Mouse (Mus musculus): ENCODE measurements at regions not wholly inside any gene's neighbourhood (a gene's known extent, or its start where the extent isn't known, plus 50 kb on each side); places are given as distances from the start of the nearest gene placed in this dataset.

DNA sequence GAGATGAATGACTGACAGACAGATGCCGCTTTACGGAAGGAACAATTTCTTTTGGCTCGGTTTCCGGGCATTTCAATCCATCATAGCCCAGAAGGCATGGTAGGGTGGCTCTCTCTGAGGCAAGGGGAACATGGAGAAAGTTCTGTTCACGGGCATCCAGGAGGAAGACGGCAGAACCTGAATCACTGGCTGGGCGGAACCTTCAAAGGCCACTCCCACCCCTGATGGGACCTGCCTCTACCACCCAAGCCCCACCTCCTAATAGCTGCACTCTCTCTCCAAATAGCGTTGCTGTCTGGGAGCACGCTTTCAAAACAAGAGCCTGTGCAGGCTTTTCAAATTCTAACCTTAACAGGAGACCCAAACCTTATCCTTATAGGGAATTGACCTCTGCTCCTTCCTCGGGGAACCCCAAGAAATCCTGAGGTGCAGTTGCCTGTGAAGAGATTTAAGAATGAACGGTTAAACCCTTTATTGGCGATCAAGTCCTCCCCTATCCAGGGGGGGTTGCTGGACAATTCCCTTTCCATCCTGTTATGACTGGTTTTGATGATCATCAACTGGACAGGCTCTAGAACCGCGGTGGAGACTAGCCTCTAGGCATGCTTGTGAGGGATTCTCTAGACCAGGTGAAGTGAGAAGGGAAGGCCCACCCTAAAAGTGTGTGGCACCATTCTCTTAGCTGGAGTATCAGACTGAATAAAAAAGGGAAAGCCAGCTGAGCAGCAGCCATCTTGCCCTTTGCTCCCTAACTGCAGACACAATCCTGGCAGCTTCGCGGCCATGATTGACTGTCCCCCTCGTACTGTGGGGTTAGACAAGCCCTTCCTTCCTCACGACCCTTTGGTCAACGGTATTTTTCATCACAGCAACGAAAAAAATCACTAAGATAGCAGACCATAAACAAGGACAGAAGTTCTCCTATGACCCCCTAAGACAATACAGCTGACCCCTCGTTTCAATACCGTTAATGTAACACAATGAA, 184.5 kb upstream of the Dyrk2 start:
- peak; percentile 58 for DNase-seq (ENCODE audit: low spot score)

DNA sequence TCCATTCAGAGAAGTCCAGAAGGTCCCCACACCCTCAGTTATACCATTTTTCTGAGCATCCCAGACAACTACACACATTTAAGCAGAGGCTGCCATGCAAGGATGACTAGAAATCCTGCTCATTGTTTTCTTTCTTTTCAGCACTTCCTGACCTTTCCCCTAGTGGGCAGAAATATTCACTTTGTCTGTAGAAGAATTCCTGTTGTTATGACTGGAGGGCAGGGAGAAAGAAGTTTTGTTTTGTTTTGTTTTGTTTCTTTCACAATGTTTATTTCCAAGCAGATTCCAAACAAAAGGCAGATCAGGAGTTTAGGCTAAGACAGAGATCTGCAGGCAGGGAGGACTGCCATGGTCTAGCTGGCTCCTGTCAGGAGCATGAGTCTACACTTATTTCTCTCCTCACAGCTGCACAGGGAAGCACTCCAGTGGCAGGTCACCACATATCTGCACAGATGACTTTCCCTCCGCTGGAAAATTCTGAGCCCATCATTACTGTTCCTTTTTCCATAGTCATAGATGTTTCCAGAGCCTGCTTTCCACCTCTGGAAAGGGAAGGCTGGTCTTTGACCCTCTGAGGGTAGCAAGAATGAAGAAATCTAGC, 182.5 kb upstream of the Dyrk2 start:
- peak; percentile 91 for DNase-seq (ENCODE audit: low spot score)

DNA sequence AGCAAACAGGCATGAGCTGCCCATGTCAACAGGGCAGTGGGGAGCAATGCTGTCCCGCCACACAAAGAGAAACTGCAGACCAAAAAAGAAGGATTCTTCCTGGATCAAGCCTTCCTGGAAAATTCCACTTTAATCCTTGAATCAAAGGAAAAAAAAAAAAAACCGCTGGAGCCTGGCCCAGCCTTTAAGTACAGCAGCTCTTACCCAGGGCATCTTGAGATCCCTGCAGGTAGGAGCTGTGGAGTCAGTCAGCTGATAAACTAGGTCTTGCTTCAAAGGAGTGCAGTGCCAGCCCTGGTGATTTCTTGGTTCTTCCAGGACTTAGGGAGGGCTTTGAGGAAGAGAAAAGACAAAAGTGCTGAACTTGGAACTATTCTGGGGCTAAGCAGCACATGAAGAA, 181.6 kb upstream of the Dyrk2 start:
- no peak for DNase-seq (ENCODE audit: low spot score)

DNA sequence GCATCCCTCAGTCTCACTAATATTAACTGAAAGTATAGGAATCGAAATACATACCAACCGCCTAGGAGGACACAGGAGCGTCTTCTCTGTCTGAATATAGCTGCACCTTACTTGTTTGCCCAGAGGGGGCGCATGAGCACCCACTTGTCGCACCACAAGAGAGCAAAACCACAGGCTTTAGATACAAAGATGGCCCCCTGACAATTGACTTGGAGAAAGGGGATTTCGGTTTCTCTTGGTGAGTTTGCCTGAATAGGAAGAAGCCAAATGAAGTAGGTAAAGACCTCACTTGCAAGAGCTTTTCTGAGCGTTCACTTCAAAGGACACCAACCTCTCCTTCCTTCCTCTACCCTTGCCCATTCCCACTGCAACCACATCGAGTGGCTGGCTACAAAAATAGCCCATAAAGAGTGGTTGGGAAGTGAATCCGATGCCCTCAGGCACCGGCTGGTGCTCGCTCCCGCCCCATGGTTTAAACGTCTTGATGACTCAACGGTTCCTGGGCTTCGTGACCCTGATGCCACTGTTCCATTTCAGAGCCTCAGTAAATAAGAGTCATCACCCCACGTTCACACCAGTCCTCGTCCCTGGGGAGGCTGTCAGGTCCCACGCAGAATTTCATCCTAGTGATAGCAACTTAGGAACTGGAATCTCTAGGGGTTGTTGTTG, 180.1 kb upstream of the Dyrk2 start:
- no peak for DNase-seq (ENCODE audit: low spot score)

DNA sequence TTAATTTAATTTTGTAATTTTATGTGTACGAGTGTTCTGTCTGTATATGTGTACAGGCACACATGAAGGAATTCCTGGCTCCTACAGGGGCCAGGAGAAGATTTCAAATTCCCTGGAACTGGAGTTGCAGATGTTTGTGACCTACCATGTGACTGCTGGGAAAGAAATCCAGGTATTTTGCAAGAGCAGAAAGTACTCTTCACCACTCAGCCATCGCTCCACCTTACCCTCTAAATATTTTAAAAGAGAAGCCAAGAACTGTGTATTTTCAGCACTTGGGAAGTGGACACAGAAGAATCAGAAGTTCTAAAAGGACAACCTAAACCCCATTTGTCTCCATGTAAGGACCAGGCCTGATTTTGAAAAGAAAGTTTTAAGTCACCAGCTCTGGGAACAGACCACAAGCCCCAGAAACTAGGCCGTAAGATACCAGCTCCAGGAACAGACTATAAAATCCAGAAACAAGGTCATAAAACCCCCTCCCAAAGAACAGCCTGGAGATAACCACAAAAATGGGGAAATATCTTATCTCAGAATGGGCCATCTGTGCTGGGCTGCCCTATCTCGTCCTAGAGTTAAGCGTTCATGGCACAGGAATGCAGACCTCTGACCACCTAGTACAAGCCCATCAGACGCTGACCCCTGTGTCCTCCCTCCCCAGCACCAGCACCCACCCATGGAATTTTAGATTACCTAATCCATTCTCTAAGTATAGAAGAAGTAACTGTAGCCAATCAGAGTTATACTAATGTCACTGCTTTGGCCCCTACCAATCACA, 178.8 kb upstream of the Dyrk2 start:
- DNase-seq (ENCODE audit: low spot score) = no peak

DNA sequence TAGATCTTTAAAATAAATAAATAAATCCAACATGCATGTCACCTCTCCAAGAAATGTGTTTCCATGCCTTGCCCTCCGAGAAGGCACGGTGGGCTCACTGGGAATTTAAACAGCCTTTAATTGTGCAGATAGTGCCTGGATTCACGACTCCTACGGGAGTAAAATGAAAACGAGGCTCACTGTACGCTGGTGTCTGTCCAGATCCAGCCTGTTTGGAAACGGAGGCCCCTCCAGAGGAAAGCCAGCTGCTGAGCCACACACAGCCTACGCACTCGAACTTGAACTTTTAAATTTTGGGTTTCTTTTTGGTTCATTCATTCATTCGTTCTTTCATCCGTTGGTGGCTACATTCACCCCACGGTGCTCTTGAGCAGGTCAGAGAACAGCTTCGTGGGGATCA, 175.1 kb upstream of the Dyrk2 start:
- DNase-seq (ENCODE audit: low spot score) = no peak

DNA sequence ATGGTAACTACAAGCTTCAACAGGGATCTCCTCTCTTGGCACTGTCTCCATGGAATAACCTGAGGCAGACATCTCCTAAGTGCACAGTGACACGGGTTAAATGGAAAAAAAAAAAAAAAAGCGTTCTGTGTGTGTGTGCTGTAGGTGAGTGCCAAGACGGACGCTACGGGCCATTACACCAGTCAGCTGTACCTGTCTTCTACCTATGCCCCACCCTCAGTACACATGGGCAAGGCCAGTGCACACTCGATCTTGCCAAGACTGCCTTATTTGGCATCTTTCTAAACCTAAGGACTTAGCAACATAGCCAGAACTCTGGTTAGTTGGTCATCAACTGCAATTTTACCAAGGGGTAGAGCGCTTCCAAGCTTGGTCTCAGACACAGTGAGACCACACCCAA, 173.1 kb upstream of the Dyrk2 start:
- no peak for DNase-seq (ENCODE audit: low spot score)

DNA sequence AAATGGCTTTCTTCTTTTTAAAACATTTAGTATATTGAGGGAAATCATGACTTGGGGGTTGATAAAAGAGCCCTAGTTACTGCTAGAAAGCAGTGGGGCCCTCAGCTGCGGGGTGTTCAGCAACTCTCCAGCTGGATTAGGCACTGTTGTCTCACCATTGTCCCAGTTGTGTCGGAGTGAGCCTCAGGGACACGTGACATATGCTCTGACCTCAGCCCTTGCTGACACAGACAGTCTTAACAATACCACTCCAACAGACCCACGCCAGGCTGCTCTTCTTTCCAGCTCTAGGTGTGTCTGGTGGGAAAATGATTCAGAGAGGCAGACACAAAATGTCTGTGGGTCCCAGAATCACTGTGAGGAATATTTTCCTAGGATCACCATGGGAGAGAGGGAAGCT, 170.2 kb upstream of the Dyrk2 start:
- DNase-seq (ENCODE audit: low spot score) = peak; percentile 72

DNA sequence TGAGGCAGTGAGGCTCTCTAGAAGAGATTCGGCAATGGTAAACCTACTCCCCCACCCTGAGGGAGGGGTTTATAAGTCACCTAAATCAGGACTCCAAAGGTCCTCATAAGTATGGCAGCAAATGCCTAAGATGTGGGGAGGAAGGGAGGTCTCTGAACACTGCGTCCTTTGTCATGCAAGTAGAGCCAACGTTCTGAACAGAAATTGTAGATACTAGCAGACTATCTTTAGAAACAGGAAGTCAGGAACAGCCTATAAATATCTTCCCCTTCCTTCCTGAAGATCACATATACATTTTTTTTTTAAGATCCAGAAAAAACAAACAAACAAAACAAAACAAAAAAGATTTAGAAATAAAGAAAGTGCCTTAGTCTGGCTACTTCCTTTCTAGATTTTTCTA, 169.7 kb upstream of the Dyrk2 start:
- no peak for DNase-seq (ENCODE audit: low spot score)

DNA sequence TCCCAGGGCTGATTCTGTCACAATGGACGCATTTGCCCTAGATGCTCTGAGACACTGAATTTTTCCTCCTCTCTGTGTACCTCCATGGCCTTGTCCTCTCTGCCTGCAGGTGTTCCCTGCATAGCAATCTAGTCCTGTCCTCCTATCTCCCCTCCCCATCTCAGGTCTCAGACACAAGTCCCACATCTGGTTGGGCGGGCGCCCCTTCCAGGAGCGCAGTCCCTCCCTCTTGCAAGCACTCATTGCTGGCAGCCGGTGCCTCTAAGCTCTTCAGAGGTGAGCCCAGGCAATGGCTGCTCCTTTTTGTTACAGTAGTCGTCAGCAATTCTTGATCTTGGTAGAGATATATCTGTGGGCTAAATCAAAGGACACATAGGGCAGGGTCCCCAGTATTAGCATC, 169.0 kb upstream of the Dyrk2 start:
- DNase-seq (ENCODE audit: low spot score) = no peak

DNA sequence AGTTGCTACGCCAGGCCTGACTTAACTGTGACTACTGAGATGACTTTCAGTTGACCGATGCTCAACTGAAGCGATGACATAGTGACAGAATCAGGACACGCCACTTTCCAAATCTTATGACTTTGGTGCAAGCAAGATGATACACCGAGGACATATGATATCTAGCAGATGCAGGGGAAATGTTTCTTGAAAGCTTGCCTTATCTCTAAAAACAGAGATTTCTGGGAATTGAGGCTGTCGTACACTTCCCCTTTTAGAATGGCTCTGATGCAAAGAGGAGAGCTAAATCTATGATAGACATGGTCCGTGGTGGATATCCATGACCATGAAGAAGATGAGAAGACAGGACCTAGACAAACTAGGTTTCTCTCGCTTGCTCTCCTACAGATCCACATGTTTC, 167.8 kb upstream of the Dyrk2 start:
- no peak for DNase-seq (ENCODE audit: low spot score)

DNA sequence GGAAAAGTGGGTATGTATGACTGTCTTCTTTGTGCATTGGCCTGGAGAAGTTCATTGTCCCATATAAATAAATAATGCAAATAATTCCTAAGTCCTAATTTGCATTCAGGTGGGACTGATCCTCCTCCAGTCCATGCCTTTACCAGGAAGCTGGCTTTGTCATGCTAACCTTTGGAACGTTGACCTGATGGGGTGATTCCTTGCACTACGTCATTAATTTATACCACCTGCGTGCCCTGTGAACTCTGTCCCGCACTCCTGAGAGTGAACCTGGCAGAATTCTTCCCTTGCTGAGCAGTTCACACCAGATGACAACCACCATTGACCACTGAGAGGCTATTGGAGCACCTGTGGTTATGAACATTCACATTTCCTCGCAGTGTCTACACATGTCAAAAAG, 165.9 kb upstream of the Dyrk2 start:
- DNase-seq (ENCODE audit: low spot score) = no peak

DNA sequence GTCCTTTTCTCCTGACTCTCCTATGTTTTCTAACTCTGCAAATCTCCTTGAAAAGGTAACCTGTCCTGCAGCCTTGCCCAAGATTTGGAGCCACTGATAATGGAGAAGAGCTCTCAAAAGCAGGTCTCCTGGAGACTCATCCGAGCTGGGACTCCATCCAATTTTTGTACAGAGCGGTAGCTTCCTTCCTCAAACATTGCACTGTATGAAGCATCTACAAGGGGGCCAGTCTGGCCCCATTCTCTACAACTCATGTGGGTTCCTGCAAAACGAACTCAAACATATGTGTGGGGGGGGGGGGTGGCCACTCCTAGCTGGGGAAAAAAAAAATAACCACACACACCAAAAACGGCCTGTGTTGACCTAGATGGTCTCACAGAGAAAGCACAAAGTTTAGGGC, 164.4 kb upstream of the Dyrk2 start:
- DNase-seq (ENCODE audit: low spot score) = no peak

DNA sequence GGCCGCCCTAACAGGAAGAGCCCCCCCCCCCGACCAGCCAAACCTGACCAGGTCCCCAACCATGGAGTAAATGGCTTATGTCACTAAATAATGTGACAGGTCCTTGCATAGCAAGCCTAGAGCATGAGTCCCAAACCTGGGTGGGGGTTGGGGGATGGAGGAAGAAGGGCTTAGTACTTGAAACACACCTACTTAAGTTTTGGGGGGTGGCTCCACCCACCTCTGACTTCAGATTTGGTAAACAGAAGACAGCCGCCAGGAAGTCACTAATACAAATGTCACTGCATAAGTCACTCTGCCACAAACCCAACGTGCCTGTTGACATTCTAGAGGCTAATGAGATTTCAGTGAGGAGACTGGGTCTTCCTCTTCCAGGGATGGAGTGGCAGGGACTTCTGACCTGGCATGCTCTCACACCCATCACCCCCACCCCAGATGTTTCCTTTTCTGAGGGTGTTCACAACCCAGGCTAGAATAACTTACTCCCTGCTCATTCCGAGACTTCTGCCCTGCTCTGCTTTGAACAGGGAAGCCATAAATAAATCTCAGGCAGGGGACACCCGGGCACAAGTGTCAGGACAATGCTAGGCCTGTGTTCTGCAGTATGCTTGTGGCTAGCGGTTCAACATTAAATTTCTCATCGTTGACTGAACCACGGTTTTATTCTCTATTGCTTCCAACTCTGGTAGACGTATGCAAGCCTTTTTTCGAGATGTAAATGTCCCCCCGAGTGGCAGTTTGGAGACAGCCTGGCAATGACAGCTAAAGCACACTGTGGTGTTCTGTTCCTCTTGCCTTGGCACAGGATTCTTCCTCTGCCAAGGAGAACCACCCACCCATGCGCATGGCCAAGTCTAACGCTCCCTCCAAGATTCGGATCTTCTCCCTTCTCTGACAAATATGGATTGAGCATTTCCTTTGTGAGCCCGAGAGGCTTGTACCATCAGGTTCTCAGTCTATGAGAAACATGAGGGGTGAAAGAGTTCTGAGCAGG, 161.6 kb upstream of the Dyrk2 start:
- DNase-seq (ENCODE audit: low spot score) = no peak

DNA sequence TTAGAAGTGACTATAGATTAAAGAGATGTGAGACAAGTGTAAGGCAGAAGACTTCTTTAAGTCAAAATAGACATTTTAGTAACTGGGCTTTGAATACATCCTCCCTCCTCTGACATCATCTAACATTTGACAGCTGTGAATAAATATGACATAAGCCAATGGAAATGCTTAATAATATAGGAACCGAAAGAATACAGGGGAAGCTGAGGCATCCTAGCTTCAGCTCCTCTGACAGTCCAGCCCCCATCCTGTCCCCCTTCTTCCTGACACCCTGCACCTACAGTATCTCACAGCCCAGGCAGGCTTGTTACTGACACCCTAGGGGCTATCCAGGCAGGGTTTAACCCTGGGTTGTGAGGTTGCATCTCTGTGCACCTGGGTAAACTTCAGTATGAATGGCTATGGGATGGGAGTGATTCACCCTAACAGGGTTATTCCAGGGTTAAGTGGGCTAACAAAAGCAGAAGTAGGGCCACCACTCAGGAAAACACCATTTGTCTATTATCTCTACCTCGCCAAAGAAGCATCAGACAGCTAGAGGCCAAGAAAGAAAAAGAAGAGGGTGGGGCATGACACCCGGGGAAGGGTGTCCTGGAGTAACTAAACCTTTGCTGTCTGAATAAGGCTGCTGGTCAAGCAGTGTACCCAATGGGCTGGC, 158.6 kb upstream of the Dyrk2 start:
- DNase-seq (ENCODE audit: low spot score) = no peak

DNA sequence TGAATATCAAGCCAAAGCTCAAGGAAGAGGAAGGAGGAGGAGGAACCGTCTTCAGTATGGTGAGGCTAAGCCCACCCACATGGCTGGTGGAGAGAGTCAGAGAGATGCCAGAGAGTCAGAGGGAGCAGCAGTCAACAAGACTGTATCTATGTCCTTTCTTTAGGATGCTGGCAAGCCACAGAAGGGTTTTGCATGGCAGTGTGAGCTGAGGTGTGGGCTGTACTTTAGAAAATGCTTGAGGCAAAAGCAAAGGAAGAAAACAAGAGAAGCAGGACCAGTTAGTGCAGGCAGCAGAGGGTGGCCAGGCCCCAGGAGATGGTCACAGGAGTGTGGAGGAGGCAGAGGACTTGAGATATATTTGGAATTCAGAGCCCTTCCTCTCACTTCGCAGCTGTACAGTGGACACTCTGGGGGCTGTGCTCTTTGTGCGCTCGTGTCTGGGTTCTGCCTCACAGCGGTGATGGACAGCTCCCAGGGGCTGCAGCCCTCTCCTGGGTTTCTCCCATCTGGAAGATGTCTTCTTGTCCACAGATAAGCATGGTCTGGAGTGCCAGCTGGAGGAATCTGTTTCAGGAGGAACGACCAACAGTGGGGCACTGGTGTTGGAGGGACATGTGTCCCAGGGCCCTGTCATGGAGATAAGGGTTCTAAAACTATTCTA, 157.4 kb upstream of the Dyrk2 start:
- DNase-seq (ENCODE audit: low spot score) = no peak

DNA sequence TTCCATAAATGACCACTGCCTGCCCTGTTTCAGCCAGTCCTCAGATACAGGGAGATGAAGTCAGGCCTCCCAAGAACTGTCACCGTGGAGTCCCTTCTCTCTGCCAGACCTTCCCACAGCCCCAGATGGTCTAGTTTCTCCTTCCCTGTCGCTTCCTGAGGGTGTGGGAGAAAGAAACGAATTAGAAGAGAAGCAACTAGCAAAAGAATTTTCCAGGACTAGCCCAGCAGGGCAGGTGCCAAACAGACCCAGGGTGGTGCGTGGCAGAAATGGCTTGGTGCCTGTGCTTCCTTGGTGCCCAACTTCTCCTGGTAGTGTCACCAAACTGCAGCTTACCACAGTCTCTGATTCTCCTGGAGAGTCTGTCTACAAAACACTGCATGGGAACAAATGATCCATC, 156.3 kb upstream of the Dyrk2 start:
- no peak for DNase-seq (ENCODE audit: low spot score)

DNA sequence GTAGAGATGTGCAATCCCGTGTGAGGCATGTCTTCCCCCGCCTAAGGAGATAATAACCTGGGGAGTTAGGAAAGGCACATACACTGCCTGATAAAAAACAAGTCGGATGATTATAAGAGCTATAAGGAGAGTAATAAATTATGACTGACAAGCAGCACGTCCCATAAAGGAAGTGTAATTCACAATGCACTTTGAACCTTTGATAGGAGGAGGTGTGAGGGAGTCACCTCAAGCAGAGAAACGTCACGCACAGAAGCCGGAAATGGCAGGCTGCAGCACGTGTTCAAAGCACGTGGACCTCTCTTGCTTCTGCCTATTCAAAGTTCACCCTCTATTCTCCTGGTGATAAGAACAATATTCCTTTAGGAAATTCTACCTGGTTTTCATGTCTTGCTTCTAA, 154.4 kb upstream of the Dyrk2 start:
- DNase-seq (ENCODE audit: low spot score) = no peak

DNA sequence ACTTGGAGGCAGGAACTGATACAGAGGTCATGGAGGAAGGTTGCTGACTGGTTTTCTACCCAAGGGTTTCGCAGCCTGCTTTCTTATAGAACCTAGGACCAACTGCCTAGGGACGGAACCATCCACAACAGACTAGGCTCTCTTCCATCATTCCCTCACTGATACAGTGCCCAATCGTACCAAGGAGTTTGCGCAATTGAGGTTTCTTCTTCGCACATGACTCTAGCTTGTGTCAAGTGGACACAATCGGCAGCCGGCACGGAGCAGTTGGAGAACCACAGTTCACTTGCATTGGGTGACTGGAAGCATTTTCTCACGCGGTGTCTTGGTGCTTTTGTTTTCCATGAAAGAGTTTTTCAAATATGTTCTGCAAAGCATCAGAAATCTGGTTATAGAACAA, 149.1 kb upstream of the Dyrk2 start:
- no peak for DNase-seq (ENCODE audit: low spot score)

DNA sequence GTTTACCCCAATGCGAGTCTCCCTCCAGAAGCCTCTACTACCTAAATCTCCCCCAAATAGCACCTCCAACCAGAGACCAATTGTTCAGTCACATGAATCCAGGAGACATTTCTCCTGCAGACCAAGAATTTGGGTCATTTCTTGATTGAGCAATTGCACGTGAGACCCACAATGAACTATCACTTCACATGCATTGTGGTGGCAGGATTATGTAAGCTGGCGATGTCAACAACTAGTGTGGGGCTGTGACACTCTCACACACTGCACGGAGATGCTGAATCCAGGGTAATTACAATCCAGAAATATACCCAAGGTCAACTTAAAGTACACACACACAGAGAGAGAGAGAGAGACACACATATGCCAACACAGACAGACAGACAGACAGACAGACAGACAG, 148.5 kb upstream of the Dyrk2 start:
- DNase-seq (ENCODE audit: low spot score) = no peak
